Mouse (Mus musculus): ENCODE measurements around the gene Lcat. TPM values are rescaled to one million over a fixed set of nuclear protein-coding genes. Genes with fewer than 3 reads are reported as not detected.

The Lcat gene
- polyA plus RNA-seq, 1 experiment from 2014 or later = 1.6 TPM

DNA sequence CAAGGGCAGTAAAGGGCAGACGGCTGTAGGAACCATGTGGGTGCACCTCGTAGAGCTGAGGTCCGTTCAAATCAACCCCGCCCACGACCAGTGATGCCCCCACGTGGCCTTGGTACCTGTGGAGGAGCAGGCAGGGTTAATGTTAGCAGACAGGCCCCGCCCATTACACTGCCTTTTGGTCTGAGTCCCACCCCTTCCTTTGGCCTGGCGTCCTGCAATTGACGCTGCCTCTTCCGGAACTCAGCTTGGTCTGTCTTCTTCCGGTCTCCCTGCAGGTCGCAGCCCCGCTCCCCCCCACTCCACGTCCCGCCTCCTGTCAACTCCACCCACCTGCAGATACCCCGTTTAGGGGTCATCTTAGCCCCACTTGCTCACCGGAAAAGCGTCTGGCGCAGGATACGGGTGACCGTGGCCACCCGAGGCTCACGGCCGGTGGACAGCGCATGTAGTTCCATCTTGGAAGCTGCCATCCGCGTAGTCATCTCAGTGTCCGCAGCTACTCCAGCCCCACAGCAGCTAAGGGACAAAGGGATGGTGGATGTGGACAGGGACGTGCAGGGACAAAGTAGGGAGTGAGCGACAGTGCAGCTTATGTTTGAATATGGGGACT lies 6.2 kb downstream of the Lcat start:
- WGBS = under 1% methylated on average over 30 of the region's 30 CpGs
- peak overlapping the region; percentile 80 for H3K4me3 ChIP-seq (ENCODE audit: low read length)
- no peaks in the 10 kb centered on the region for H3K27me3 ChIP-seq (ENCODE audit: control insufficient read depth, insufficient read depth, low read depth, low read length)

DNA sequence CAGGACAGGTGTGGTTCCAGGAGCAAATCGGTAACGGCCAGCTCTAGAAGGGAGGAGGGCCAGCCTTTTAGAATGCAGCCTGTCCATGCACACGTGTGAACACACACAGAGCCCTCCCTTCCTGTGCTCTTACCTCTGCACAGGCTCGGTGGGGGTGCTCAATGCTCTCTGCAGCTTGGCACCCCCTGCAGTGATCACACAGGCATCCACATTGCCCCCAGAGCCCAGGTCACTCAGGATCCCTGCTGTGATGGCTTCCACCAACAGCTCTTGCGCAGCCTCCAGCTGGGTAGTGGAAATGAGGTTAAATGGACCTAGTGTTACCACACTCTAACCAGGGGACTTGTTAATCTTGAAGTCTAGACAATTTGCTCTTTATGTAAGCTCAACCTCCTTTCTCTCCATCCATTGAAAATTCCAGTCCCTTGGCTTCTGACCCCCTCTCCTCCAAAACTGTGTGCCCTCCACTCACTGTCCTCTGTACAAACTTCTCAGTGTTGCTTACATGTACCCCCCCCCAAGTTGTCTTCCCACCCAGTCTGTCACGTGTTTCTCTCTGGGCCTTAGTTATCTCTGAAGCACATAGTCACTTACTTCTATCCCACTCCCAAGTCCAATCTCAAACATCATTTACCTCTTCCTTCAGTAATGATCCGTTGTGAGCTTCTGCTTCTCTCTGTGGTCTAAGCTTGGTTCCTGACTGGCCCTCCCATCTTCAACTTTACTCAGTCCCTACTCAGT lies 7.1 kb downstream of the Lcat start:
- Histone ChIP-seq H3K27me3 (ENCODE audit: control insufficient read depth, insufficient read depth, low read depth, low read length) (no peaks in the 10 kb centered on the region), H3K4me2 (ENCODE audit: low read depth, low read length) (peak overlapping the region; percentile 72), H3K9ac (ENCODE audit: low read length) (peak overlapping the region; percentile 73), H3K27ac (ENCODE audit: low read length) (0 out of 2 replicates have a peak overlapping the region, but pooled peaks have one; percentile 35), H3K36me3 (ENCODE audit: control insufficient read depth, insufficient read depth, low read length) (0 out of 2 replicates have a peak, but pooled peaks cover 2% of the 10 kb centered on the region), H3K4me3 (ENCODE audit: low read length) (peak overlapping the region; percentile 80), H3K9me3 (ENCODE audit: control insufficient read depth, low read length) (no peaks in the 10 kb centered on the region), H3K4me1 (replicated peaks; ENCODE audit: control insufficient read depth, insufficient read depth, low read length) (peaks cover 12% of the 10 kb centered on the region)
- ATAC-seq (ENCODE audit: low read depth) = no peak
- 17% methylated on average over 7 of the region's 7 CpGs for WGBS

More for the DNA sequence above, 6.2 kb downstream of the Lcat start:
- H3K36me3 ChIP-seq (ENCODE audit: control insufficient read depth, insufficient read depth, low read length) = 0 out of 2 replicates have a peak, but pooled peaks cover 5% of the 10 kb centered on the region
- peak overlapping the region; percentile 73 for H3K9ac ChIP-seq (ENCODE audit: low read length)
- H3K27ac ChIP-seq (ENCODE audit: low read length) = peak overlapping the region; percentile 86
- peak; percentile 92 for ATAC-seq (ENCODE audit: low read depth)
- H3K9me3 ChIP-seq (ENCODE audit: control insufficient read depth, low read length) = no peaks in the 10 kb centered on the region
- peaks cover 12% of the 10 kb centered on the region for H3K4me1 ChIP-seq (replicated peaks; ENCODE audit: control insufficient read depth, insufficient read depth, low read length)
- peak overlapping the region; percentile 72 for H3K4me2 ChIP-seq (ENCODE audit: low read depth, low read length)

DNA sequence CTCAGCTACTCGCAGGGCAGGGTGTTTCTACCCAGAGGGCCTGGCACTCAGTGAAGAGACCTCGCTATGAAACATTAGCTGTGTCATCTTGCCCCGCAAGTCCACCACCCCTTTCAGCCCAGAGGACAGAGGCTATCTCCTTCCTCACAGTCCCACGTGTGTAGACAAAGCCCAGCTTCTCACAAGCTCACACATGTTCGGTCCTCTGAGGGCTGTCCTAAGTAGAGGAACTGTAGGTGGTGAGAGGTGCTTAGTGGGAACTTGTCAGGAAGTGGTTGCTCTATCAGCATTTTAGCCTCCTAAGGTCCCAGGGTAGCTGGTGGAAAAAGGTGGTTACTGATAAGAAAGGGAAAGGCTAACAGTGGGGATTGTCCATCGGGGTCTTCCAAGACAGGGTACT lies 8.1 kb downstream of the Lcat start:
- Histone ChIP-seq H3K4me1 (replicated peaks; ENCODE audit: control insufficient read depth, insufficient read depth, low read length) (peaks cover 12% of the 10 kb centered on the region), H3K4me3 (ENCODE audit: low read length) (no peak overlapping the region), H3K9me3 (ENCODE audit: control insufficient read depth, low read length) (no peaks in the 10 kb centered on the region), H3K27me3 (ENCODE audit: control insufficient read depth, insufficient read depth, low read depth, low read length) (no peaks in the 10 kb centered on the region), H3K27ac (ENCODE audit: low read length) (no peak overlapping the region), H3K4me2 (ENCODE audit: low read depth, low read length) (no peak overlapping the region), H3K9ac (ENCODE audit: low read length) (no peak overlapping the region), H3K36me3 (ENCODE audit: control insufficient read depth, insufficient read depth, low read length) (0 out of 2 replicates have a peak, but pooled peaks cover 2% of the 10 kb centered on the region)
- ATAC-seq (ENCODE audit: low read depth) = no peak
- WGBS = 62% methylated on average over 6 of the region's 6 CpGs

DNA sequence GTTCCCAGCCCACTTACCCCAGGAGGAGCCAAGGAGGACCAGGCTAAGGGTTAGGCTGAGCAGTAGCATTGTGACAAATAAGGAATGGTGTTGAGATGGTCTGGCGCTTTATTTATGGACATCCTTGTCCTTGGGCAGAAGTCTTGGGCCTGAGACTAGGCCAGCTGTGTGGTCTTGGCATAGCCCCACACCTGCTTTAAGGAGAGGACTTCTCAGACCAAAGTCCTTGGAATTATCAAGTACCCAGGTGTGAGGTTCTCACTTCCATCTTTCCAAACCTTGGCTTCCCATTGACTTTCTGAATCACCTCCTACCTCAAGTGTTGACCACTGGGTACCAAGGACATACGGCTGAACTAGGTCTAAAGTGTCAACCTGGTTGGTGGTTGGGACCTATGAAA lies 9.4 kb downstream of the Lcat start, which contains the start of gene Ctrl:
TSS of gene Ctrl (minus strand) at position 101 of the 400 bp plus-strand sequence.
- no peak within 1 kb of the TSS for H3K4me2 ChIP-seq (ENCODE audit: low read depth, low read length)
- 89% methylated on average over 2 of the region's 2 CpGs for WGBS
- H3K27me3 ChIP-seq (ENCODE audit: control insufficient read depth, insufficient read depth, low read depth, low read length) = no peaks in the 10 kb centered on the region
- H3K4me1 ChIP-seq (replicated peaks; ENCODE audit: control insufficient read depth, insufficient read depth, low read length) = peaks cover 12% of the 10 kb centered on the region
- no peak within 1 kb of the TSS for H3K27ac ChIP-seq (ENCODE audit: low read length)
- no peaks in the 10 kb centered on the region for H3K9me3 ChIP-seq (ENCODE audit: control insufficient read depth, low read length)
- H3K36me3 ChIP-seq (ENCODE audit: control insufficient read depth, insufficient read depth, low read length) = 0 out of 2 replicates have a peak, but pooled peaks cover 6% of the 10 kb centered on the region
- H3K4me3 ChIP-seq (ENCODE audit: low read length) = no peak within 1 kb of the TSS
- ATAC-seq (ENCODE audit: low read depth) = no peak
- H3K9ac ChIP-seq (ENCODE audit: low read length) = no peak within 1 kb of the TSS

DNA sequence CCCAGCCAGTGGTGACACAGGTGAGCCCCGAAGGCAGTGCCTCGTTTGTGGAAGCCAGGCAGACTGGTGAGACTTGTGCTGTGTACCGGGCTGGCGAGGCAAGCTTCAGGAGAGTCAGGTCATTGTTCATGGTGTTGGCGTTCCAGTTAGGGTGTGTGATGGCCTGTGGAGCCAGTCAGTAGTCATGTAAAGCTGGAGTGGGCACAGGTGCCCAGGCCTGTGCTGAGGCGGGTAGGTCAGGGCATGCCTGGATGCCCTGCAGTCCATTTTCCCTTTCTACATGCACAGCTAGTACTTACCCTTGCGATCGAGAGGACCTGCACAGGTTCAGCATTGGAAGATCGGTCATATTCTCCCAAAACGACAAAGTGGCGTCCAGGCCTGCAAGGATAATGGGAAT lies 10.7 kb downstream of the Lcat start:
- Histone ChIP-seq H3K36me3 (ENCODE audit: control insufficient read depth, insufficient read depth, low read length) (0 out of 2 replicates have a peak, but pooled peaks cover 6% of the 10 kb centered on the region), H3K4me1 (replicated peaks; ENCODE audit: control insufficient read depth, insufficient read depth, low read length) (peaks cover 7% of the 10 kb centered on the region), H3K4me2 (ENCODE audit: low read depth, low read length) (no peak overlapping the region), H3K9me3 (ENCODE audit: control insufficient read depth, low read length) (no peaks in the 10 kb centered on the region), H3K4me3 (ENCODE audit: low read length) (no peak overlapping the region), H3K27me3 (ENCODE audit: control insufficient read depth, insufficient read depth, low read depth, low read length) (no peaks in the 10 kb centered on the region), H3K27ac (ENCODE audit: low read length) (no peak overlapping the region), H3K9ac (ENCODE audit: low read length) (no peak overlapping the region)
- ATAC-seq (ENCODE audit: low read depth) = no peak
- 88% methylated on average over 11 of the region's 11 CpGs for WGBS

DNA sequence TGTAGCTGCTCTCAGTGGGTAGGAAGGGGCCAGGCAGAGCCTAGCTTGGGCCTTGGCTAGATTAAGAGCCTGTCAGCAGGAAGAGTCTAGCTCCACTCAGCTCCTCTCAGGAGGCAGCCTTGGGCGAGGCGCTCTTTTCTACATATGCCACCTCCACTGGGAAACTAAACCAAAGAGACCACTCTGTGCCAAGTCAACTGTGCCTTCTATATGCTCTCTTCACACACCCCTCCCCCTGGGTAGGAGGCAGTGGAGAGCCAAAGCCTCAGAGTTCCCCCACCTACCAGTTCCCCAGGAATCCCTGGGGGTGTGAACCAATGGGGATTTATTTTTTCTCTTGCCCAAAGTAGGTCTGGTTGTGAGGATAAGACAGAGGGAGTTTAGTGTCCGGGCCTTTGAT lies 11.9 kb downstream of the Lcat start:
- no peak overlapping the region for H3K27ac ChIP-seq (ENCODE audit: low read length)
- peaks cover 2% of the 10 kb centered on the region for H3K4me1 ChIP-seq (replicated peaks; ENCODE audit: control insufficient read depth, insufficient read depth, low read length)
- H3K9ac ChIP-seq (ENCODE audit: low read length) = no peak overlapping the region
- 0 out of 2 replicates have a peak, but pooled peaks cover 6% of the 10 kb centered on the region for H3K36me3 ChIP-seq (ENCODE audit: control insufficient read depth, insufficient read depth, low read length)
- H3K27me3 ChIP-seq (ENCODE audit: control insufficient read depth, insufficient read depth, low read depth, low read length) = no peaks in the 10 kb centered on the region
- H3K9me3 ChIP-seq (ENCODE audit: control insufficient read depth, low read length) = no peaks in the 10 kb centered on the region
- no peak for ATAC-seq (ENCODE audit: low read depth)
- WGBS = 85% methylated on average over 3 of the region's 3 CpGs
- H3K4me3 ChIP-seq (ENCODE audit: low read length) = no peak overlapping the region
- H3K4me2 ChIP-seq (ENCODE audit: low read depth, low read length) = no peak overlapping the region

DNA sequence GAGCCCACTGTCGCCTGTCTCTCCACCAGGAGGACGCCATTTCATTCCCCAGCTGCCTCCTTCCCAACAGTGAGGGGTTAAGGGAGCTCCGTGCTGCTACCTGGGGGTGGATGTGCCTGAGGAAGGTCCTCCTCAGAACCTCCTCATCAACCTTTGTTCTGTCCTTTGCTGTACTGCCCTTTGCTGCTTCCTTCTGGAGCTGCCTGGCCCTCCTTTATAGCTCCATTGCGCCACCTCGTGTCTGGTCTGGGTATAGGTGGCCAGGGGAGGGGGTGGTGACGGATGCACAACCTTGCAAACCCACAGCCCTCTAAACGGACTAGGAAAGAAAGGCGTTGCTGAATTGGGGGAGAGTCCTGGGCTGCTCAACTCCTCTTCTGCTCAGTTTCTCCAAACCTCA lies 12.6 kb downstream of the Lcat start:
- 0 out of 2 replicates have a peak, but pooled peaks cover 6% of the 10 kb centered on the region for H3K36me3 ChIP-seq (ENCODE audit: control insufficient read depth, insufficient read depth, low read length)
- peak; percentile 54 for ATAC-seq (ENCODE audit: low read depth)
- WGBS = 18% methylated on average over 8 of the region's 8 CpGs
- no peaks in the 10 kb centered on the region for H3K9me3 ChIP-seq (ENCODE audit: control insufficient read depth, low read length)
- no peak overlapping the region for H3K9ac ChIP-seq (ENCODE audit: low read length)
- H3K4me1 ChIP-seq (replicated peaks; ENCODE audit: control insufficient read depth, insufficient read depth, low read length) = no peaks in the 10 kb centered on the region
- no peak overlapping the region for H3K4me3 ChIP-seq (ENCODE audit: low read length)
- no peaks in the 10 kb centered on the region for H3K27me3 ChIP-seq (ENCODE audit: control insufficient read depth, insufficient read depth, low read depth, low read length)
- no peak overlapping the region for H3K4me2 ChIP-seq (ENCODE audit: low read depth, low read length)
- H3K27ac ChIP-seq (ENCODE audit: low read length) = no peak overlapping the region

DNA sequence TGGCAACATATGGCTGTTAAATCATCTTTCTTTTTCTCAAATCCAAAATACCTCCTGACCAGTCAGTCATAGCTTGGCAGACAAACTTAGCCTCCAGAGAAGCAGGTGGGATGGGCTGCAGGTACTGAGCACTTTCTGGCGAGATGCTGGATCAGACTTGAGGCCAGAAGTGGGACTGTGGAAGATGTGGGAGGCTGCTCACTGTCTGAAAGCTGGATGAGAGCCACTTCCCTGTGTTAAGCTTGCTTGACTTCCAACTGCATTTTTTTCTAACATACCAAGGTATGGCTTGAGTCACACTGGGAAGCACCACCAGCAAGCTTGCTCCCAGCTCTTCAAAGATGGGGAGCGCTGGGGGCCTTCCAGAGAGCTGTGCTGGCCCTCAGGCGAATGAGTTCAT lies 18.1 kb downstream of the Lcat start:
- no peaks in the 10 kb centered on the region for H3K9me3 ChIP-seq (ENCODE audit: control insufficient read depth, low read length)
- WGBS = 64% methylated on average over 3 of the region's 3 CpGs
- H3K27ac ChIP-seq (ENCODE audit: low read length) = no peak overlapping the region
- H3K4me3 ChIP-seq (ENCODE audit: low read length) = no peak overlapping the region
- no peak for ATAC-seq (ENCODE audit: low read depth)
- no peak overlapping the region for H3K4me2 ChIP-seq (ENCODE audit: low read depth, low read length)
- H3K27me3 ChIP-seq (ENCODE audit: control insufficient read depth, insufficient read depth, low read depth, low read length) = no peaks in the 10 kb centered on the region
- no peak overlapping the region for H3K9ac ChIP-seq (ENCODE audit: low read length)
- H3K36me3 ChIP-seq (ENCODE audit: control insufficient read depth, insufficient read depth, low read length) = 0 out of 2 replicates have a peak, but pooled peaks cover 4% of the 10 kb centered on the region
- no peaks in the 10 kb centered on the region for H3K4me1 ChIP-seq (replicated peaks; ENCODE audit: control insufficient read depth, insufficient read depth, low read length)

DNA sequence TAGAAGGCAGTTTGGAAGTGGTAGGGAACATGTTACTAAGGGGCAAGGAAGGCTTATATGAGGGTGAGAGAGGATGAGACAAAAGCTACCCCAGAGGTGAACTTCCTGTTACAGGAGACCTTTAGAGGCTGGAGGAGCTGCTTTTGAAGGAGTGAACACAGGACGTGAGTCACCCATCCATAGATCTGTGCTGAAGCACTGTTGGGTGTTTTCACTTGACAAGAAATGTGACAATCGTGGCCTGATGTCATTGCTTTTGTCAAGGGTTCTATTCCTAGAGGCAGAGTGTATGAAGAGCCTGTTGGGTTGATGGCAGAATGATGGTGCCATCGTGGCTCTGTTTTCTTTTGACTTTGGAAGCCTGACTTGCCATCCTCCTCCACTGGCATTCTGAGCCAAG lies 23.8 kb downstream of the Lcat start:
- no peak for ATAC-seq (ENCODE audit: low read depth)
- Histone ChIP-seq H3K9me3 (ENCODE audit: control insufficient read depth, low read length) (no peaks in the 10 kb centered on the region), H3K4me3 (ENCODE audit: low read length) (no peak overlapping the region), H3K4me2 (ENCODE audit: low read depth, low read length) (no peak overlapping the region), H3K27ac (ENCODE audit: low read length) (no peak overlapping the region), H3K36me3 (ENCODE audit: control insufficient read depth, insufficient read depth, low read length) (peaks cover 9% of the 10 kb centered on the region; the same call in 1 of the 2 replicates), H3K4me1 (replicated peaks; ENCODE audit: control insufficient read depth, insufficient read depth, low read length) (no peaks in the 10 kb centered on the region), H3K9ac (ENCODE audit: low read length) (no peak overlapping the region), H3K27me3 (ENCODE audit: control insufficient read depth, insufficient read depth, low read depth, low read length) (no peaks in the 10 kb centered on the region)
- 80% methylated on average over 3 of the region's 3 CpGs for WGBS
